Mouse (Mus musculus) forebrain, embryonic 16.5 days (tissue): Measurements from ENCODE around the gene Mpi. TPM values are rescaled to one million over a fixed set of nuclear protein-coding genes. Genes with fewer than 3 reads are reported as not detected.

Experiments used
- ATAC-seq: fragments of 200-750 bp; cut with Nextera tagmentation; 2 replicates; pipeline ENCODE4 v1.8.0; 2017; ENCODE audit warnings: mild to moderate bottlenecking, moderate library complexity
- H3K27ac ChIP-seq: fragments of 300-500 bp; sonication (generic); 2 replicates; pipeline ENCODE4 v1.5.1; 2014; ENCODE audit warnings: low read length, control low read depth
- H3K27me3 ChIP-seq: fragments of 300-500 bp; sonication (generic); replicated peaks from 2 replicates; pipeline ENCODE4 v1.6.1; 2014; ENCODE audit warnings: low read length; ENCODE audit not compliant: control insufficient read depth, insufficient read depth
- H3K36me3 ChIP-seq: fragments of 300-500 bp; sonication (generic); 2 replicates; pipeline ENCODE4 v1.6.1; 2014; ENCODE audit not compliant: control insufficient read depth, insufficient read depth
- H3K4me1 ChIP-seq: fragments of 300-500 bp; sonication (generic); replicated peaks from 2 replicates; pipeline ENCODE4 v1.6.1; 2014; ENCODE audit warnings: low read length; ENCODE audit not compliant: control insufficient read depth, insufficient read depth
- H3K4me2 ChIP-seq: fragments of 300-500 bp; sonication (generic); 2 replicates; pipeline ENCODE4 v1.6.1; 2014; ENCODE audit warnings: mild to moderate bottlenecking, low read length, control low read depth
- H3K4me3 ChIP-seq: fragments of 300-500 bp; sonication (generic); replicated peaks from 2 replicates; pipeline ENCODE4 v1.5.1; 2014; ENCODE audit warnings: mild to moderate bottlenecking, low read length, control low read depth
- H3K9ac ChIP-seq: fragments of 300-500 bp; sonication (generic); replicated peaks from 2 replicates; pipeline ENCODE4 v1.6.1; 2014; ENCODE audit warnings: low read depth, low read length, control low read depth
- H3K9me3 ChIP-seq: fragments of 300-500 bp; sonication (generic); 2 replicates; pipeline ENCODE4 v1.6.1; 2016; ENCODE audit warnings: low read length; ENCODE audit not compliant: control insufficient read depth
- WGBS: fragments of 180-500 bp; shearing (Covaris S2); extraction: QIAGEN DNeasy Blood & Tissue Kit; methylation state at CpG from one replicate; pipeline ENCODE4 v1.1.7; 2014; 5-methylcytosine and 5-hydroxymethylcytosine counted together
- polyA plus RNA-seq: library from polyadenylated mRNA; unstranded; fragments of >200 nt; fragmentation: Nextera tagmentation; extraction: Ambion mirVana; gene quantifications from 2 replicates; pipeline ENCODE4 v1.2.1, GENCODE M21; 2015

Mpi gene
- polyA plus RNA-seq, 1 experiment from 2014 or later = 73.7 TPM

DNA sequence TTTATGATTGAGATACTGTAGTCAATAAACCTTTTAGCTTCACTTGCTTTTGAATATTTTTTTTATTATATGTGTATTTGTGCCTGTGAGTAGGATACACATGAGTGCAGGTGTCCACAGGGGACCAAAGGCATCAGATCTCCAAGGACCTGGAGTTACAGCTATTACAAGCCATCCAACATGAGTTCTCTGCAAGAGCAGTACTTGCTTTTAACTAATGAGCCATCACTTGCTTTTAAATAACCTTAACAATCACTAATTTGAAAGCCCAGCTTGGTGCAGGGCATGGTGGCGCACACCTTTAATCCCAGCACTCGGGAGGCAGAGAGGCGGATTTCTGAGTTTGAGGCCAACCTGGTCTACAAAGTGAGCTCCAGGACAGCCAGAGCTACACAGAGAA is 2.2 kb upstream of the Mpi start:
- H3K9ac ChIP-seq = no peak overlapping the region
- no peak overlapping the region for H3K4me2 ChIP-seq
- H3K4me1 ChIP-seq = peaks cover 8% of the 10 kb centered on the region
- H3K27me3 ChIP-seq = no peaks in the 10 kb centered on the region
- no peak for ATAC-seq
- H3K36me3 ChIP-seq = no peaks in the 10 kb centered on the region; the same call in 1 of the 2 replicates
- H3K4me3 ChIP-seq = no peak overlapping the region
- no peak overlapping the region for H3K27ac ChIP-seq
- no peaks in the 10 kb centered on the region for H3K9me3 ChIP-seq
- 25% methylated on average over 3 of the region's 3 CpGs for WGBS

DNA sequence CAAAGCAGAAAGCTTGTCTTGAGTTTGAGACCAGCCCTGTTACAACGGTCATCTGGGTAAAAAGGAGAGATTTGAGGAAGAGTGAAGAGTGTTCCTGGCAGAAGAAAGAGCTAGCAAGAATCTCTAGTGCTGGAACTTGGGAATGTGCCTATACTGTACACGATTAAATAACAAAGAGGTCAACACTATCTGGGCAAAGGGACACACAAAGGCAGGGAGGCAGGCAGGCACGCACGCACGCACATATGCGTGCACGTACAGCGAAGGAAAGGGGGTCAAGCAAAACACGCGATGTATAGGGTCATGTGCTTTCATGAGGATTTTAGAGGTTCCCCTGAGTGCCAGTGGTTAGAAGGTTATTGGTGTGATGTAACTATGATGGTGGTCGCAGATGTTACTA is 556 bp upstream of the Mpi start:
- no peak for ATAC-seq
- H3K4me2 ChIP-seq = no peak overlapping the region
- H3K27me3 ChIP-seq = no peaks in the 10 kb centered on the region
- H3K4me1 ChIP-seq = peaks cover 18% of the 10 kb centered on the region
- 70% methylated on average over 11 of the region's 11 CpGs for WGBS
- peaks cover 3% of the 10 kb centered on the region; the same call in 1 of the 2 replicates for H3K36me3 ChIP-seq
- no peaks in the 10 kb centered on the region for H3K9me3 ChIP-seq
- H3K27ac ChIP-seq = no peak overlapping the region
- no peak overlapping the region for H3K4me3 ChIP-seq
- H3K9ac ChIP-seq = no peak overlapping the region

DNA sequence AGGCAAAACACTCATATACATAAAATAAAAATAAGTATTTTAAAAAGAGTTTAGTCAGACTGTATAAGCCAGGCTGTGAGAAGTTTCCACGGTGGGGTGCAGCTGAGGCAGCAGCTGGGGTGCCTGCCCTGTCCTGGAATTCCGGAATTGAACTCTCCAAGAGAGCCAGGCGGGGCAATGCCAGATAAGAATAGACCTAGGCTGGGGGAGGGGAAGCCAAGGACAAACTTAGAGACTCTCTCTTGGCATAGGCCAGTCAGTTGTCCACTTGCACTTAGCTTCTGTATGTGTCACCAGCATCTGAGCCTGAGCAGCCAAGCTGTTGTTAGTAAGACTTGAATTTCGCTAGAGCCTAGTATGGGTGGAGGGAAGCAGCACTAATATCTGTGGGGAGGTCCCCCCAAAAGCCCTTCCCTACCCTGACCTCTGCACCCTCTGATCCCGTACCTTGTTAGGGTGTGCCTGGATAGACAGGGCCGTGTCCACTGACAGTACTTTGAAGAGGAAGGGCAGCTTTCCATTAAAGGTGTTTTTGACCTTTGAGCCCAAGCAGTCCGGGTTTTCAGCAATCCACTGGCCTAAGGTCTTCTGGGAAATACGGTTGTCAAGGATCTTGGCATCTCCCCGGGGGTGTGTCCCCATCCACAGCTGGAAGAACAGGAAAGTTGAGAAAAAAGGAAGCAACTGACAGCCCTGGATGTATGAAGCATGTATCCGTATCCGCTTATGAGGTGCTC is 2.3 kb downstream of the Mpi start:
- WGBS = 95% methylated on average over 11 of the region's 11 CpGs

DNA sequence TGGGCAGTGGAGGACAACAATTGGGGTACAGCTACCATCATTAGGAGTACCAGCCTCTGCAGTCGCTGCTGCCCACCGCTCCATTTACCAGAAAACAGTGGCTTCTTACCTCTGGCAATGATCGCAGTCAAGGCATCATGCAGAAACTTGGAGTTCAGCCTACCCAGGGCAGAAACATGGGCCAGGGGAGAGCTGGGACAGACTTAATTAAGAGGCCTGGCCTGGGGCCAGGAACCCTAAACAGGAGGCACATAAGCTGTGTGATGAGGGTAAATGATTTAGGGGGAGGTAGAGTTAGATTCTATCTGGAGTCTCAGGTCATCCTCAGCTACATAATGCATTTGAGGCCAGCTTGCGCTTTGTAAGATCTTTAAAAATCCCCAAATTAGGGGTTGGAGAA is 3.4 kb downstream of the Mpi start:
- Histone ChIP-seq H3K36me3 (peaks cover 11% of the 10 kb centered on the region), H3K9me3 (no peaks in the 10 kb centered on the region), H3K27ac (peak overlapping the region; percentile 23; the same call in 1 of the 2 replicates), H3K9ac (no peak overlapping the region), H3K4me1 (peaks cover 18% of the 10 kb centered on the region), H3K4me2 (no peak overlapping the region), H3K27me3 (no peaks in the 10 kb centered on the region), H3K4me3 (no peak overlapping the region)
- 62% methylated on average over 4 of the region's 4 CpGs for WGBS
- ATAC-seq = no peak

More for the DNA sequence above, 2.3 kb downstream of the Mpi start:
- H3K27me3 ChIP-seq = no peaks in the 10 kb centered on the region
- H3K36me3 ChIP-seq = peaks cover 3% of the 10 kb centered on the region; the same call in 1 of the 2 replicates
- no peak overlapping the region for H3K27ac ChIP-seq
- H3K9me3 ChIP-seq = no peaks in the 10 kb centered on the region
- no peak overlapping the region for H3K4me2 ChIP-seq
- H3K4me1 ChIP-seq = peaks cover 18% of the 10 kb centered on the region
- no peak overlapping the region for H3K9ac ChIP-seq
- no peak overlapping the region for H3K4me3 ChIP-seq
- ATAC-seq = no peak

DNA sequence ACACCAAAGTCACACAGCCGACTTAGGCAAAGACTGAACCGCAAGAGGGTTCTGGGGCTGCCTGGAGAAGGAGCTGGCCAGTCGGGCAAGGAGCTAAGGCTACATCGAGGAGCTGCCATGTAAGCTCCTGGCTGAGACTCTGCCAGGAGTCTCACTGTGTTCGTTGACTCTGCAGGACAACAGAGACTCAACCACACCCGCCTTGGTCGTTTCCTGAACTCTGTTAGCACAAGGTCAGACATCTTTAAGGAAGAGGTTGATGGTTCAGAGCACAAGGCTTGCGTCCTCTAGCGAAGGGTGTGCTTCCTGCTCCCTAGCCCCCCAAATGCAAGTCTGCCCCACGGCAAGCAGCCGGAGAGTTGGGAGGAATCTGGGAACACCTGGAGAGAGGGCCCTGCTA is 4.7 kb downstream of the Mpi start:
- H3K4me1 ChIP-seq = peaks cover 18% of the 10 kb centered on the region
- H3K27ac ChIP-seq = no peak overlapping the region
- H3K36me3 ChIP-seq = peaks cover 11% of the 10 kb centered on the region
- no peak for ATAC-seq
- H3K27me3 ChIP-seq = no peaks in the 10 kb centered on the region
- H3K9ac ChIP-seq = no peak overlapping the region
- 93% methylated on average over 11 of the region's 11 CpGs for WGBS
- H3K9me3 ChIP-seq = no peaks in the 10 kb centered on the region
- H3K4me2 ChIP-seq = no peak overlapping the region
- no peak overlapping the region for H3K4me3 ChIP-seq

DNA sequence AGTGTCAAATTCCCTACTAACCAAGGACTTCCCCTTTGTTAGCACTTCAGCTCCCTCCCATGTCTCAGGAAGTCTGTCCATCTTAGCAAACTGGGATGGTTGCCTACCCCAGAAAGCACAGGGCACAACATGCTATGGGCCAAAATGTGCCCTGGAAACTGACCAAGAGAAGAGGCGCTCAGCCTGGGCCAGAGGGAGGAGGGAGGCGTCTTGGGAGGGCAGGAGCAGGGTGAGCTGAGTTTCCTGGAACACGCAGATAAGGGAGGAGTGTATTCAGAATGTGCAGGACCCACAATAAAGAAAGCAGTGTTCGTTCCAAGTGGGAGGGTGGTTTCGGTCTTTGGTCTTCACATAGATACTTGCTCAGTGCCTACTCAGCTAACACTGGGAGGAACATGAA is 5.3 kb downstream of the Mpi start:
- Histone ChIP-seq H3K4me1 (peaks cover 18% of the 10 kb centered on the region), H3K36me3 (peaks cover 11% of the 10 kb centered on the region), H3K9me3 (no peaks in the 10 kb centered on the region), H3K4me3 (no peak overlapping the region), H3K27ac (no peak overlapping the region), H3K9ac (no peak overlapping the region), H3K27me3 (no peaks in the 10 kb centered on the region), H3K4me2 (no peak overlapping the region)
- no peak for ATAC-seq
- 84% methylated on average over 5 of the region's 5 CpGs for WGBS

DNA sequence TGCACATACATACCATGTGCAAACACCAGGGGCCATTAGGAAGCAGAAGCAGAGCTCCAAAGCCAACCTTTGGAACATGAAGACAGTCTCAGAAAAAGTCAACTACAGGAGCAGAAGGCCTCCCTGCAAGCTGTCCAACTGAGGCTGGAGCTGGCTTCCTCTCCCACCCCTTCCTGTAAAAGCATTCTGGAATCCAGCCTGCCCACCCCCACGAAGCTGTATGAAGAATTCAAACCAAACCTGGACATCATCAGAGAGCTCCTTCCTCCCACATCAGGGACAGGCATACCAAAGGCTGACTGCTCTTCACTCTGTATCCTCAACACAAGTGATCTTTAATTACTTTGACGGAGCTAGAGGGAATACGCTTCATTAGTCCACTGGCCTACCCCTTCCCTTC is 8.6 kb downstream of the Mpi start:
- WGBS = 73% methylated on average over 3 of the region's 3 CpGs
- peaks cover 16% of the 10 kb centered on the region for H3K36me3 ChIP-seq
- H3K27me3 ChIP-seq = no peaks in the 10 kb centered on the region
- no peak for ATAC-seq
- H3K9ac ChIP-seq = no peak overlapping the region
- no peak overlapping the region for H3K4me2 ChIP-seq
- no peak overlapping the region for H3K4me3 ChIP-seq
- no peaks in the 10 kb centered on the region for H3K9me3 ChIP-seq
- H3K27ac ChIP-seq = no peak overlapping the region
- H3K4me1 ChIP-seq = peaks cover 9% of the 10 kb centered on the region

DNA sequence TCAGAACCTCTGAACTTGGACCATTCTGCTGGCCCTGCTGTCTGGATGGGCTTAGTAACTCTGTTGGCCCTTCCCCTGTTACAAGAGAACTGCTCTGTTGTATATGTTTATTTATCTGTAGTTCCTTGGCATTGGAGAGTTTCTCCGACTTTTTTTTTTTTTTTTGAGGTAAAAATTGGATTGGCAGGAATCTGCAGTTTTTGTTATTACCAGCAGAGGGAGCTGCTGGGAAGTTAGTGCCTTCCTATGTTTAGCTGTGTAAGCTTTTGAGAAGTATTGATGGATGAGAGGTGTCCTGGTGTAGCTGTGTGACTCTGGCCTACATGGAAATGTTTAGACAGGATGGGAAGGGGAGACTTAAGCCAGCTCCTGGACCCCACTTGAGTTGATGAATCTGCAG is 11.3 kb downstream of the Mpi start:
- WGBS = 5% methylated on average over 1 of the region's 1 CpGs
- peaks cover 16% of the 10 kb centered on the region for H3K36me3 ChIP-seq
- ATAC-seq = no peak

DNA sequence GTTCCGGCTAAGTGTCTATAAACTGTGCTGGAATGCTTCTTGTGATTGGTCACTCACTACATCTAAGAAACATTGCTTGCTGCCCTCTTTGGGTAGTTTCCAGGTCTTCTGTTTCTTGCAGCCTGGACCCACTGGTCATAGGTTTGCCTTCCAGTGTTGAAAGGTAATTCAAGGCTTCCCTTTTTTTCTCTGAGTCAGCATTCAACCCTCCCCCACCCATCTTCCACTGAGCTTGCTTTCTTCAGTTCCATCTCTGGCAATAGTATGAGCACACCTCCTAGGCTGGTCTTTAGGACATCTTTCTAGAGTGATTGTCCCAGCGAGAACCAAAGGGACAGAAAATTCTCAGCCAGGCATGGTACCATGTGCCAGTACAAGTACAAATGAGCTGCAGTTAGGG is 13.0 kb downstream of the Mpi start:
- peaks cover 20% of the 10 kb centered on the region for H3K4me1 ChIP-seq
- H3K9ac ChIP-seq = no peak overlapping the region
- no peaks in the 10 kb centered on the region for H3K27me3 ChIP-seq
- H3K4me3 ChIP-seq = no peak overlapping the region
- peaks cover 12% of the 10 kb centered on the region for H3K36me3 ChIP-seq
- H3K27ac ChIP-seq = no peak overlapping the region
- 96% methylated on average over 2 of the region's 2 CpGs for WGBS
- no peak for ATAC-seq
- H3K4me2 ChIP-seq = no peak overlapping the region
- H3K9me3 ChIP-seq = no peaks in the 10 kb centered on the region

More for the DNA sequence above, 11.3 kb downstream of the Mpi start:
- no peaks in the 10 kb centered on the region for H3K9me3 ChIP-seq
- H3K4me3 ChIP-seq = no peak overlapping the region
- no peak overlapping the region for H3K27ac ChIP-seq
- peaks cover 19% of the 10 kb centered on the region for H3K4me1 ChIP-seq
- H3K4me2 ChIP-seq = no peak overlapping the region
- H3K9ac ChIP-seq = no peak overlapping the region
- H3K27me3 ChIP-seq = no peaks in the 10 kb centered on the region
